Mouse (Mus musculus): ENCODE measurements at regions not wholly inside any gene's neighbourhood (a gene's known extent, or its start where the extent isn't known, plus 50 kb on each side); places are given as distances from the start of the nearest gene placed in this dataset.

GRCm38 (mm10) chr16:85951628-85952027 lies 50.0 kb upstream of the Adamts5 start:
- Histone ChIP-seq H3K27me3 (replicated peaks; ENCODE audit: control insufficient read depth, insufficient read depth, low read length) (no peaks in the 10 kb centered on the region), H3K4me2 (ENCODE audit: low read length) (no peak overlapping the region), H3K36me3 (ENCODE audit: control insufficient read depth, insufficient read depth, low read length) (no peaks in the 10 kb centered on the region), H3K27ac (ENCODE audit: low read depth, low read length) (no peak overlapping the region), H3K9me3 (ENCODE audit: control insufficient read depth, low read length) (no peaks in the 10 kb centered on the region), H3K4me3 (ENCODE audit: low read length) (no peak overlapping the region), H3K9ac (ENCODE audit: low read depth, low read length) (no peak overlapping the region), H3K4me1 (ENCODE audit: control insufficient read depth, insufficient read depth, low read depth, low read length) (no peaks in the 10 kb centered on the region)
- ATAC-seq = no peak
- WGBS = 90% methylated on average over 4 of the region's 4 CpGs

Data from hindbrain, embryonic 16.5 days (tissue).